Mouse (Mus musculus): ENCODE results near the gene D630045J12Rik. TPM values are rescaled to one million over a fixed set of nuclear protein-coding genes. Genes with fewer than 3 reads are reported as not detected.

Gene D630045J12Rik
- polyA plus RNA-seq, 1 experiment from 2014 or later = 12.3 TPM

GRCm38 (mm10) chr6:38109160-38109795 is 144.5 kb downstream of the D630045J12Rik start, which contains the start of gene Tmem213:
Gene Tmem213 (plus strand): TSS chr6:38109255.
- WGBS = 28% methylated on average over 9 of the region's 9 CpGs
- Histone ChIP-seq H3K4me3 (ENCODE audit: low read length) (no peak within 1 kb of the TSS), H3K4me1 (ENCODE audit: control insufficient read depth, insufficient read depth, low read length) (peaks cover 7% of the 10 kb centered on the region; the same call in 1 of the 2 replicates), H3K9ac (ENCODE audit: low read depth, low read length) (no peak within 1 kb of the TSS), H3K9me3 (ENCODE audit: control insufficient read depth, low read length) (no peaks in the 10 kb centered on the region), H3K4me2 (replicated peaks; ENCODE audit: low read depth, low read length) (peak within 1 kb of the TSS; percentile 32), H3K36me3 (ENCODE audit: control insufficient read depth, insufficient read depth, low read length) (no peaks in the 10 kb centered on the region), H3K27me3 (ENCODE audit: control insufficient read depth, insufficient read depth, low read length) (no peaks in the 10 kb centered on the region), H3K27ac (ENCODE audit: low read depth, low read length) (no peak within 1 kb of the TSS)
- ATAC-seq (ENCODE audit: low FRiP score, low TSS enrichment) = peak; percentile 55

GRCm38 (mm10) chr6:38108449-38108848 is 145.4 kb downstream of the D630045J12Rik start:
- Histone ChIP-seq H3K27ac (ENCODE audit: low read depth, low read length) (no peak overlapping the region), H3K9me3 (ENCODE audit: control insufficient read depth, low read length) (no peaks in the 10 kb centered on the region), H3K36me3 (ENCODE audit: control insufficient read depth, insufficient read depth, low read length) (no peaks in the 10 kb centered on the region), H3K4me3 (ENCODE audit: low read length) (no peak overlapping the region), H3K9ac (ENCODE audit: low read depth, low read length) (no peak overlapping the region), H3K4me2 (replicated peaks; ENCODE audit: low read depth, low read length) (no peak overlapping the region), H3K27me3 (ENCODE audit: control insufficient read depth, insufficient read depth, low read length) (no peaks in the 10 kb centered on the region), H3K4me1 (ENCODE audit: control insufficient read depth, insufficient read depth, low read length) (peaks cover 7% of the 10 kb centered on the region; the same call in 1 of the 2 replicates)
- no peak for ATAC-seq (ENCODE audit: low FRiP score, low TSS enrichment)
- WGBS = 93% methylated on average over 5 of the region's 5 CpGs

GRCm38 (mm10) chr6:38105924-38106323 is 147.9 kb downstream of the D630045J12Rik start:
- no peak for ATAC-seq (ENCODE audit: low FRiP score, low TSS enrichment)
- WGBS = 84% methylated on average over 9 of the region's 9 CpGs
- no peaks in the 10 kb centered on the region for H3K9me3 ChIP-seq (ENCODE audit: control insufficient read depth, low read length)

GRCm38 (mm10) chr6:38103775-38104174 is 150.0 kb downstream of the D630045J12Rik start:
- Histone ChIP-seq H3K27me3 (ENCODE audit: control insufficient read depth, insufficient read depth, low read length) (no peaks in the 10 kb centered on the region), H3K4me3 (ENCODE audit: low read length) (no peak overlapping the region), H3K9ac (ENCODE audit: low read depth, low read length) (no peak overlapping the region), H3K36me3 (ENCODE audit: control insufficient read depth, insufficient read depth, low read length) (no peaks in the 10 kb centered on the region), H3K27ac (ENCODE audit: low read depth, low read length) (no peak overlapping the region), H3K4me2 (replicated peaks; ENCODE audit: low read depth, low read length) (no peak overlapping the region), H3K9me3 (ENCODE audit: control insufficient read depth, low read length) (no peaks in the 10 kb centered on the region), H3K4me1 (ENCODE audit: control insufficient read depth, insufficient read depth, low read length) (no peaks in the 10 kb centered on the region)
- ATAC-seq (ENCODE audit: low FRiP score, low TSS enrichment) = no peak
- 43% methylated on average over 6 of the region's 6 CpGs for WGBS

More at GRCm38 (mm10) chr6:38105924-38106323, 147.9 kb downstream of the D630045J12Rik start:
- Histone ChIP-seq H3K4me1 (ENCODE audit: control insufficient read depth, insufficient read depth, low read length) (peaks cover 7% of the 10 kb centered on the region; the same call in 1 of the 2 replicates), H3K27ac (ENCODE audit: low read depth, low read length) (no peak overlapping the region), H3K9ac (ENCODE audit: low read depth, low read length) (no peak overlapping the region), H3K36me3 (ENCODE audit: control insufficient read depth, insufficient read depth, low read length) (no peaks in the 10 kb centered on the region), H3K4me3 (ENCODE audit: low read length) (no peak overlapping the region), H3K4me2 (replicated peaks; ENCODE audit: low read depth, low read length) (no peak overlapping the region), H3K27me3 (ENCODE audit: control insufficient read depth, insufficient read depth, low read length) (no peaks in the 10 kb centered on the region)

DNA sequence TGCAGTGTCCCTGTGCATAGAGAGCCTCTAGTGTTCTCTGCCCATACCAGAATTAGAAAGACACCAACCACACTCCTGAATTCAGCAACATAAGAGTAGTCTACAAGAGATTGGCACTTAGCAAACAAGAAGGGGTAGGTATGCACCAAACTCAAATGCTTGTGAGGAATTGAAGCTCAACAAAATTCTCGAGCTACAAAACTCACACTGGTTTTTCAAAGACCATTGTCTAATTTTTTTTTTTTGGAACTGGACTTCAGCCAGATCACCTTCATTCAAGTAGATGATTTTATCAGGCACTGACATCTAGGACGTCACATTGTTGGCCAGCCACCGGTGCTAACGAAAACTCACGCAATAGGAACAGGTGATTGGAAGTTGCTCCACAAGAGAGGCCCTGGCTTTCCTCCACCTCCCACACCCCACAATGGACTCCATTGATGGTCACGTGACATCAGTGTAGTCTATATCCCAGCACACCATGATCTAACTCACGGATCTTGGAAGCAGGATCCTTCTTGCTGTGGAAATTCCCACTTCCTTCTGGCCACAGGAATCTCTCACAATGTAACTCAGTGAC is 151.5 kb downstream of the D630045J12Rik start:
- no peak overlapping the region for H3K4me2 ChIP-seq (replicated peaks; ENCODE audit: low read depth, low read length)
- H3K27ac ChIP-seq (ENCODE audit: low read depth, low read length) = no peak overlapping the region
- WGBS = 85% methylated on average over 7 of the region's 7 CpGs
- no peaks in the 10 kb centered on the region for H3K36me3 ChIP-seq (ENCODE audit: control insufficient read depth, insufficient read depth, low read length)
- no peaks in the 10 kb centered on the region for H3K27me3 ChIP-seq (ENCODE audit: control insufficient read depth, insufficient read depth, low read length)
- H3K9ac ChIP-seq (ENCODE audit: low read depth, low read length) = no peak overlapping the region
- no peaks in the 10 kb centered on the region for H3K4me1 ChIP-seq (ENCODE audit: control insufficient read depth, insufficient read depth, low read length)
- no peak for ATAC-seq (ENCODE audit: low FRiP score, low TSS enrichment)
- no peak overlapping the region for H3K4me3 ChIP-seq (ENCODE audit: low read length)
- no peaks in the 10 kb centered on the region for H3K9me3 ChIP-seq (ENCODE audit: control insufficient read depth, low read length)

DNA sequence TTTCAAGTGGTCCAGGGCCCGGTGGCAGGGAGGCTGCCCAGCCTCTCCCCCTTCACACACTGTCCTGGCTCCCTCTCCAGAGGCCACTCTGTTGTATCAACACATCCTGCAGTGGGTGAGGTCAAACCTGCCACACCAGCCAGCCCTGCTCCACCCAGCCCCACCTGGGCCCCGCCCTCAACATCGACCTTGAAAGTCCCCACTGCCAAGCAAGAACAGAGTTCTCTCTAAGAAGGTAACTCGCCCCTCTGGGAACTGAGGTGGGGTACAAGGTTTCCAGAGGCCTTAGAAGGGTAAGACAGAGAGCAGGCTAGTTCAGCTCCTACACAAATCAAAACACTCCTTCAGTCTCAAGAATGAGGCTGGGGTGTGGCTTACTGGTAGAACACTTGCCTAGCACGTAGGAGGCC is 156.8 kb downstream of the D630045J12Rik start:
- Histone ChIP-seq H3K27ac (ENCODE audit: low read depth, low read length) (no peak overlapping the region), H3K36me3 (ENCODE audit: control insufficient read depth, insufficient read depth, low read length) (no peaks in the 10 kb centered on the region), H3K9ac (ENCODE audit: low read depth, low read length) (no peak overlapping the region), H3K4me1 (ENCODE audit: control insufficient read depth, insufficient read depth, low read length) (no peaks in the 10 kb centered on the region), H3K9me3 (ENCODE audit: control insufficient read depth, low read length) (no peaks in the 10 kb centered on the region), H3K4me3 (ENCODE audit: low read length) (no peak overlapping the region), H3K27me3 (ENCODE audit: control insufficient read depth, insufficient read depth, low read length) (no peaks in the 10 kb centered on the region), H3K4me2 (replicated peaks; ENCODE audit: low read depth, low read length) (no peak overlapping the region)
- ATAC-seq (ENCODE audit: low FRiP score, low TSS enrichment) = peak; percentile 28; the same call in 1 of the 2 replicates
- WGBS = 64% methylated on average over 5 of the region's 5 CpGs

GRCm38 (mm10) chr6:38094701-38095100 is 159.1 kb downstream of the D630045J12Rik start:
- no peaks in the 10 kb centered on the region for H3K4me1 ChIP-seq (ENCODE audit: control insufficient read depth, insufficient read depth, low read length)
- WGBS = 96% methylated on average over 10 of the region's 10 CpGs
- no peak overlapping the region for H3K4me2 ChIP-seq (replicated peaks; ENCODE audit: low read depth, low read length)
- no peaks in the 10 kb centered on the region for H3K36me3 ChIP-seq (ENCODE audit: control insufficient read depth, insufficient read depth, low read length)
- ATAC-seq (ENCODE audit: low FRiP score, low TSS enrichment) = no peak
- no peaks in the 10 kb centered on the region for H3K9me3 ChIP-seq (ENCODE audit: control insufficient read depth, low read length)
- H3K9ac ChIP-seq (ENCODE audit: low read depth, low read length) = no peak overlapping the region
- no peaks in the 10 kb centered on the region for H3K27me3 ChIP-seq (ENCODE audit: control insufficient read depth, insufficient read depth, low read length)
- H3K27ac ChIP-seq (ENCODE audit: low read depth, low read length) = no peak overlapping the region
- no peak overlapping the region for H3K4me3 ChIP-seq (ENCODE audit: low read length)

- no peak overlapping the region for H3K4me3 ChIP-seq (ENCODE audit: low read length)
- no peaks in the 10 kb centered on the region for H3K4me1 ChIP-seq (ENCODE audit: control insufficient read depth, insufficient read depth, low read length)
- no peak overlapping the region for H3K4me2 ChIP-seq (replicated peaks; ENCODE audit: low read depth, low read length)
- H3K36me3 ChIP-seq (ENCODE audit: control insufficient read depth, insufficient read depth, low read length) = no peaks in the 10 kb centered on the region
- H3K27me3 ChIP-seq (ENCODE audit: control insufficient read depth, insufficient read depth, low read length) = no peaks in the 10 kb centered on the region
- no peak overlapping the region for H3K27ac ChIP-seq (ENCODE audit: low read depth, low read length)
- H3K9ac ChIP-seq (ENCODE audit: low read depth, low read length) = no peak overlapping the region
- WGBS = 97% methylated on average over 8 of the region's 8 CpGs
- H3K9me3 ChIP-seq (ENCODE audit: control insufficient read depth, low read length) = no peaks in the 10 kb centered on the region
- ATAC-seq (ENCODE audit: low FRiP score, low TSS enrichment) = no peak
These were observed 161.3 kb downstream of the D630045J12Rik start for GRCm38 (mm10) chr6:38092539-38092938.

- ATAC-seq (ENCODE audit: low FRiP score, low TSS enrichment) = no peak
- 83% methylated on average over 9 of the region's 9 CpGs for WGBS
- H3K9me3 ChIP-seq (ENCODE audit: control insufficient read depth, low read length) = no peaks in the 10 kb centered on the region
These were observed 166.4 kb downstream of the D630045J12Rik start for GRCm38 (mm10) chr6:38087242-38088026.

More at GRCm38 (mm10) chr6:38087242-38088026, 166.4 kb downstream of the D630045J12Rik start:
- Histone ChIP-seq H3K4me1 (ENCODE audit: control insufficient read depth, insufficient read depth, low read length) (peaks cover 6% of the 10 kb centered on the region; the same call in 1 of the 2 replicates), H3K4me3 (ENCODE audit: low read length) (no peak overlapping the region), H3K9ac (ENCODE audit: low read depth, low read length) (no peak overlapping the region), H3K27ac (ENCODE audit: low read depth, low read length) (no peak overlapping the region), H3K27me3 (ENCODE audit: control insufficient read depth, insufficient read depth, low read length) (no peaks in the 10 kb centered on the region), H3K36me3 (ENCODE audit: control insufficient read depth, insufficient read depth, low read length) (no peaks in the 10 kb centered on the region), H3K4me2 (replicated peaks; ENCODE audit: low read depth, low read length) (no peak overlapping the region)

All from kidney, embryonic 14.5 days (tissue).